Mouse (Mus musculus): ENCODE data around the gene Tunar.

Tunar gene

DNA sequence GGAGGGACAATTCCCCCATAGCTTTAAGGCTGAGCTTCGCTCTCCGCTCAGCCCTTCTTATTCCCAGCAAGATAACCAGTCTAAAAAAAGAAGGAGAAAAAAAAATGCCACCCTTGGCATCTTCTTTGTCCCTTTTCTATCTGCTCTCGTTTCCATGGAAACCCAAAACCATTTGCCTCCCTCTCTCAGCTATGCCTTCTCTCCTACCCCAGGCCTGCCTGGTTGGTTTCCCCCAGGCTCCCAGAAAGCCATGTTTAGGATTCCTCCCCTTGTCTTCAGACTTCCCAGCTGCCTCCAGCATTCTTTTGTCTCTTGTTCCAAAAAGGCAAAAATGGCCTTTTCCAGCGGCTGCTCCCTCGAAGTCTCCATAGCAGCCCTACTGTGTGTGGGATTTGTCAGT is 70.1 kb downstream of the Tunar start:
- DNase-seq (ENCODE audit: low read depth) = no peak

DNA sequence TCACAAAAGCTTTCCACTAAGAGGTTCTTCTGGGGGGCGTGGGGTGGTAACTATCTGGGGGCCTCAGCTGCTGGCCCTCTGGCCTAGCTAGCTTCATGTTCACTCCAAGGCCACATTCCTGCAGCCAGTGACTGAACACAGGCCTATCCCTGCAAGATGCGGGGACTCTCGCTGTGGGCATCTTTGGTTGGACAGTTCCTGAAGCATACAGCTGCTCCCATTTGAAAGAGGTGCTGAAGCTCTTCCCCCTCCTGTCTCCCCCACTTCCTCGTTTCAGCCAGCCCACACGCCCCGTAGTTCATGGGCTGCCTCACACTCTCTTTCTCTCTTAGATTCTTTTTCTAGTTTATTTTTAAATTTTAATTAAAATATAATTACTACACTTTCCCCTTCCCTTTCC is 72.3 kb downstream of the Tunar start:
- DNase-seq (ENCODE audit: low read depth) = no peak

DNA sequence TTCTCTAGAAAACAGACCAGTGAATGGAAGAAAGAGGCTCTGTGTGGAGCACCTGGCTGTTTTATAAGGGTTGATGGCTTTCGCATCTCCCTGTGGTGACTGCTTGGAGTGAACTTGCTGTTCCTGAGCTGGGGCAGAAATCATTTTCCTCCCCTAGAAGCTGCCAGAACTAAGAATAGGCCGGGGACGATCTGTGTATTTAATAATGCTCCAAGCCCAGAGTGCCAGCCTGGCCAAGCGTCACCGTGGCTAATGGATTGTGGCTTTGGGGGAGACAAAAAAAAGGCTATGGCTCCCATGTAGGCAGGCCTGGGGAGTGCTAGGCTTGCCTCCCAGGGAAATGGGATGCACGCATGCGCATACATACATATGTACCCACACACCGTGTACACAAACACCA is 80.2 kb downstream of the Tunar start:
- DNase-seq (ENCODE audit: low read depth) = no peak

GRCm38 (mm10) chr12:105420476-105420875 is 86.8 kb downstream of the Tunar start:
- no peak for DNase-seq (ENCODE audit: low read depth)

DNA sequence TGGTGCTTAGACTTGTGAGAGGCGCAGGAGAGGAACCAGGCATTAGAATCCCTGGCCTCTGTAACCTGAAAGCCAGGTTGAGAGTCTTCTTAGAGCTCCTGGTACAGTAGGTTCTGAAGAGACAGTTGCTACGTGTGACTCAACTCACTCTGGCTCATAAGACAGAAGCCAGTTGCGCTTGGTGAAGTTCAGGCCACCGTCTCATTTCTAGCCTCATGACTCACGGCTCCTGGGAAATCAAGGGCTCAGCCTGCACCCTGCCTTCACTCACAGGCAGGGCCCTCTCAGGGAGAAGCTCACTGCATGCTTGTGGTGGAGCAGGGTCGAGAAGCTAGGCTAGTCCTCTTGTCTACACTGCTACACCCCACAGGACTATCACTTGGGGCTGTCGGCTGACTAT is 92.9 kb downstream of the Tunar start:
- no peak for DNase-seq (ENCODE audit: low read depth)

DNA sequence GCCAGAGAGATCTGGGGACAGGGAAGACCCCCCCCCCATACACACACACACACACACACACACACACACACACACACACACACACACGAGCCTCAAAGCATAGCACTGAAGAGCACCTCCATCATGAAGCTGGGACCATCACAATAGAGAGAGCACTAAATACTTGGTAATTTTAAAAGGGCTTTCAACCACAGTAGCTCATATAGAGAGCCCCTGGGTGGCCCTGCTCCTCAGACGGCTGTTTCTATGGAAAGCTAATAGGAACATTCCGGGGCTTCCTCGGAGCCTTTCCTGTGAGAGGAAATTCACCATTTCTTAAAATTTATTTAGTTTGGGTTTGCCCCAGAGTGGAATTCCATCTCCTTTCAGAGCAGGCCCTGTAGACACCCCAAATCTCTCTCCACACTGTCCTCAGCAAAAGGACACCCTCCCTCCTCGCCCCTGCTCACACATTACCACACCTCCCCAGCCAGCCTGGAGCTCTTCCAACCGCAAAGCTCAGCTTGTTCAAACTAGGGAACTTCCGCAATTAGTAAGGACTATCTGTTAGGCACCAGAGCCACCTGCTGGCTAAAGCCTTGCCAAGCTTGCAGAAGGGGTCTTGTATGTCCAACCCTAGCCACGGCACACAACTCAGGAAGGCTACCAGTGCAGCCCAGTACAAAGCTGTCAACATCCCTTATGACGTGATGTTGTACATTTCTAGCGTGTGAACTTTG is 93.5 kb downstream of the Tunar start:
- DNase-seq (ENCODE audit: low read depth) = peak; percentile 21

DNA sequence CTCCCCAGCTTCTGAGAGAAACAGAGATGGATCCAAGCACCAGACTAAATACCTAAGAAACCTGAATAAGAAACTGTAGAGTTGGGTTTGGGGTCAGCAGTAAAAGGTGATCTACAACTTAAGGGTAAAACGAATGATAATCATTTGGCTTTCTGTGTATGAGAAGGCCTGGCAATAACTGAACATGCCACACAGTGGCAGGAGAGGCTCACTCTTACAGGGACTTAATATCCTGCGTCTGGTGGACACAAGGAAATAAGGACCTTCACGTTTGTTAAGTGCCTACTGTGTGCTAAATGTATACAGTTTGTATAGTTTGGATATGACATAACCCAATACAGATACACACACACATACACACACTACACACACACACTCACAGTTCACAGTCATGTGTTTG is 98.2 kb downstream of the Tunar start:
- DNase-seq (ENCODE audit: low read depth) = no peak

DNA sequence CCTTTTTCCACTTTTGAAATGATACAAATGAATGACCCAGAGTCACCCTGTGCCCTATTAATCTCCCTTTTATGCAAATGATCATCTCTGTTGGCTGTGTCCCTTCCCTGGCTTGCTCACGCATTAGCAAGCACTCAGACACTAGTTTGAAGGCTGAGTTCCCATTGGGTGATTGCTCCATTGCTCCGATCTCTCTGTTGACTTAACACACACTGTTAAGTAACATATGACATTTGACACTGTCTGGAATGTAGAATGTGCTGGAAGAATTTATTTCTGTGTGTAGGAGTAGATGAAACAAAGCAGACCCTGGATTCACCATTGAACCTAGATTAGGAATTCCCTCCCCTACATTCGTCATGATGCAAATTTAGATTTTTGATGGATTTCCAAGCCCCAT is 99.1 kb downstream of the Tunar start:
- no peak for DNase-seq (ENCODE audit: low read depth)

All from induced T-regulatory cell, adult 2 months (primary cell).